Mouse (Mus musculus): ENCODE measurements at regions not wholly inside any gene's neighbourhood (a gene's known extent, or its start where the extent isn't known, plus 50 kb on each side); places are given as distances from the start of the nearest gene placed in this dataset.
"Not testable (repeated sequence)": the region's sequence is repeated elsewhere in the genome, so short reads cannot be mapped to it uniquely, and the experiment has no call there.

DNA sequence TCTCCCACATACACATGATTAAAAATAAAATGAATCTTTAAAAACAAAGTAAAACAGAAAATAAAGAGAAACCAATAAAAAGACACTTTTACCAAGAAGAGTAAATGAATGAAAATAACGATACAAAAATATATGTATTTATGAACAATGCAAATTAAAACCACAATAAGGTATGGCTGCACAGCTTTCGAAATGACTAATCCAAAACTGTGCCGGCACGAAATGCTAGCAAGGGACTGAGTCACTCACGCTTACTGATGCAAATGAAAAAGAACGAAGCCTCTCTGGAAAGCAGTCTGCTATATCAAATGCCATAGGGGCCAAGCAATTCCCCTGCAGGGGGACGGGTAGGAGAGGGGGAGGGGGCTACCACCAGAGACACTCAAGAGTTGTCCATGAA is 704.0 kb downstream of the 4930447A16Rik start:
- H3K4me3 ChIP-seq (ENCODE audit: low read depth, low read length): no peak overlapping the region
- H3K4me2 ChIP-seq: no peak overlapping the region
- WGBS: 87% methylated on average over 7 of the region's 7 CpGs
- H3K27ac ChIP-seq (ENCODE audit: low read depth): no peak overlapping the region
- ATAC-seq (ENCODE audit: insufficient read depth) (no peak), DNase-seq (no peak)
- TF ChIP-seq CTCF (IDR thresholded peaks at IDR 0.05; ENCODE audit: low read depth): no peak
- H3K27me3 ChIP-seq (ENCODE audit: insufficient read depth, low read length): no peaks in the 10 kb centered on the region
- H3K9me3 ChIP-seq (ENCODE audit: low read depth, low read length): no peaks in the 10 kb centered on the region
- no peaks in the 10 kb centered on the region for H3K4me1 ChIP-seq (ENCODE audit: insufficient read depth)
- H3K36me3 ChIP-seq (ENCODE audit: insufficient read depth): no peaks in the 10 kb centered on the region
- no peak overlapping the region for H3K9ac ChIP-seq

DNA sequence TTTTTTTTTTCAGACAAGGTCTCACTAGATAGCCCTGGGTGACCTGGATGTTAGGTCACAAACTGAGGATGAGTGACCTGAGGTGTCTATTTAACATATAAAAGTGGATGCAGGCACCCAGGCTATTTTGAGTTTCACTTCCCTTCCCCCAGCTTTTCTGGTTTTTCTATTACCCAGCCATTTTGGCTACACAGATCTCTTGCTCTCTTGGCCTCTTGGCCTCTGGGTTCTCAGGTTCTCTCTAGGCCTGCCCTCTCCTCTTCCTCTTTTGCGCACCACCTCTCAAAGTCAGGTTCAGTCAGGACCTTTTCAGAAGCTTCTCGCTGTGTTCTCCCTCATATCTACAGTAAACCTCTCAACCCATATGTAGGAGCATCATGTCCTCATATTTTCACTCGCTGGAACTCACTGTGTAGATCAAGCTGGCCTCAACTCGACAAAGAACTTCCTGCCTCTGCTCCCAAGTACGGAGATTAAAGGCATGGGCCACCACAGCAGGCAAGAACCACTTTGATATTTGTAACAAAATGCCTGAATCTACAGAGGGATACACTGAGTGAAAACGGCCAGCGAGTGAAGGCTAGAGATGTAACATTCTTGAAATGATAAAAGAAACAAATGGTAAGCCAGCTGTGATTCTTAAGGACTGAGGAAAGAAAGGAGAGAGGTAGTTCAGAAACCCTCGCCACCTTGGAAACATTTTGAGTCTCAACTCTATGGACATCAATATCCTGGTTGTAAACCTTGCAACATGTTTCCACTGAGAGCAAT is 704.7 kb downstream of the 4930447A16Rik start:
- H3K27ac ChIP-seq (ENCODE audit: low read depth): no peak overlapping the region
- no peak for TF ChIP-seq CTCF (IDR thresholded peaks at IDR 0.05; ENCODE audit: low read depth)
- H3K4me1 ChIP-seq (ENCODE audit: insufficient read depth): no peaks in the 10 kb centered on the region
- H3K9ac ChIP-seq: no peak overlapping the region
- DNase-seq (no peak), ATAC-seq (ENCODE audit: insufficient read depth) (no peak)
- no peak overlapping the region for H3K4me3 ChIP-seq (ENCODE audit: low read depth, low read length)
- no peaks in the 10 kb centered on the region for H3K9me3 ChIP-seq (ENCODE audit: low read depth, low read length)
- WGBS: 68% methylated on average over 8 of the region's 8 CpGs
- no peaks in the 10 kb centered on the region for H3K27me3 ChIP-seq (ENCODE audit: insufficient read depth, low read length)
- no peaks in the 10 kb centered on the region for H3K36me3 ChIP-seq (ENCODE audit: insufficient read depth)
- H3K4me2 ChIP-seq: no peak overlapping the region

DNA sequence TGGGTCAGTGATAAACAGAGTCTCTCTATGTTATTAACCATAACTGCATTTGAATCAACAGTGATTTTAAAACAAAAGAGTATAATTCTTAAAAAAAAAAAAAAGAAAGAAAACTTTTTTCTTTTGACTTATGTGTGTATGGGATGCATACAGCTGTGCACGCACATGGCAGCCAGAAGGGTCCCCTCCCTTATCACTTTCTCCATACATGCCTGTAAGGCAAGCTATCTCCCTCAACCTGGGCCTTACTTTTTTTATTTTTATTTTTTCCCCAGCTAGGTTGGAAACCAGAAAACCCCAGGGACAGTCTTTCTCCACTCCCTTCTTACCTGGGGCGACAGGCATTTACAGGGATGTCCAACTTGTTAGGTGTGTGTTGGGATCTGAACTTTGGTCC is 705.3 kb downstream of the 4930447A16Rik start:
- Histone ChIP-seq H3K4me3 (ENCODE audit: low read depth, low read length) (no peak overlapping the region), H3K36me3 (ENCODE audit: insufficient read depth) (no peaks in the 10 kb centered on the region), H3K4me2 (no peak overlapping the region), H3K9me3 (ENCODE audit: low read depth, low read length) (no peaks in the 10 kb centered on the region), H3K4me1 (ENCODE audit: insufficient read depth) (no peaks in the 10 kb centered on the region), H3K27ac (ENCODE audit: low read depth) (no peak overlapping the region), H3K9ac (no peak overlapping the region), H3K27me3 (ENCODE audit: insufficient read depth, low read length) (no peaks in the 10 kb centered on the region)
- 86% methylated on average over 2 of the region's 2 CpGs for WGBS
- TF ChIP-seq CTCF (IDR thresholded peaks at IDR 0.05; ENCODE audit: low read depth): no peak
- ATAC-seq (ENCODE audit: insufficient read depth) (no peak), DNase-seq (no peak)

- H3K27me3 ChIP-seq (ENCODE audit: insufficient read depth, low read length): no peaks in the 10 kb centered on the region
- ATAC-seq (ENCODE audit: insufficient read depth) (no peak), DNase-seq (no peak)
- no peak overlapping the region for H3K9ac ChIP-seq
- no peaks in the 10 kb centered on the region for H3K4me1 ChIP-seq (ENCODE audit: insufficient read depth)
- 88% methylated on average over 1 of the region's 1 CpGs for WGBS
- no peaks in the 10 kb centered on the region for H3K36me3 ChIP-seq (ENCODE audit: insufficient read depth)
- H3K9me3 ChIP-seq (ENCODE audit: low read depth, low read length): no peaks in the 10 kb centered on the region; the same call in 1 of the 2 replicates
- H3K4me2 ChIP-seq: no peak overlapping the region
- TF ChIP-seq CTCF (IDR thresholded peaks at IDR 0.05; ENCODE audit: low read depth): no peak
- H3K27ac ChIP-seq (ENCODE audit: low read depth): no peak overlapping the region
- H3K4me3 ChIP-seq (ENCODE audit: low read depth, low read length): no peak overlapping the region
Measured at GRCm38 (mm10) chr15:38139639-38140038, 714.3 kb downstream of the 4930447A16Rik start.

DNA sequence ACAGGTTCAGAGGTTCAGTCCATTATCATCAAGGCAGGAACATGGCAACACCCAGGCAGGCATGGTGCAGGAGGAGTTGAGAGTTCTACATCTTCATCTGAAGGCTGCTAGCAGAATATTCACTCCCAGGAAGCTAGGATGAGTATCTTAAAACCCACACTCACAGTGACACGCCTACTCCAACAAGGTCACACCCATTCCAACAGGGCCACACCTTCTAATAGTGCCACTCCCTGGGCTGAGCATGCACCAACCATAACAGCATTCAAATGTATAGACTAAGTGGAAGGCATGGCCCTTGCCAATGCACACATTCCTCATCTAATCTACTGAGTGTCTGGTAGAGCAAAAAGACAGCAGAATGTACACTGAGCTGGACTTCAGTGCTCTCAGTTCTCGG is 718.1 kb downstream of the 4930447A16Rik start:
- H3K27me3 ChIP-seq (ENCODE audit: insufficient read depth, low read length): no peaks in the 10 kb centered on the region
- H3K9ac ChIP-seq: no peak overlapping the region
- H3K36me3 ChIP-seq (ENCODE audit: insufficient read depth): no peaks in the 10 kb centered on the region
- H3K4me1 ChIP-seq (ENCODE audit: insufficient read depth): no peaks in the 10 kb centered on the region
- TF ChIP-seq CTCF (IDR thresholded peaks at IDR 0.05; ENCODE audit: low read depth): no peak
- 81% methylated on average over 2 of the region's 2 CpGs for WGBS
- no peak overlapping the region for H3K27ac ChIP-seq (ENCODE audit: low read depth)
- ATAC-seq (ENCODE audit: insufficient read depth) (no peak), DNase-seq (no peak)
- no peak overlapping the region for H3K4me3 ChIP-seq (ENCODE audit: low read depth, low read length)
- no peaks in the 10 kb centered on the region for H3K9me3 ChIP-seq (ENCODE audit: low read depth, low read length)
- no peak overlapping the region for H3K4me2 ChIP-seq

GRCm38 (mm10) chr15:38151654-38152053 is 726.3 kb downstream of the 4930447A16Rik start:
- Histone ChIP-seq H3K4me3 (ENCODE audit: low read depth, low read length) (no peak overlapping the region), H3K27ac (ENCODE audit: low read depth) (no peak overlapping the region), H3K27me3 (ENCODE audit: insufficient read depth, low read length) (no peaks in the 10 kb centered on the region), H3K4me1 (ENCODE audit: insufficient read depth) (no peaks in the 10 kb centered on the region), H3K9me3 (ENCODE audit: low read depth, low read length) (peaks cover 6% of the 10 kb centered on the region; the same call in 1 of the 2 replicates), H3K36me3 (ENCODE audit: insufficient read depth) (no peaks in the 10 kb centered on the region), H3K4me2 (no peak overlapping the region), H3K9ac (no peak overlapping the region)
- TF ChIP-seq CTCF (IDR thresholded peaks at IDR 0.05; ENCODE audit: low read depth): no peak
- DNase-seq: no peak
- no peak for ATAC-seq (ENCODE audit: insufficient read depth)
- 72% methylated on average over 4 of the region's 4 CpGs for WGBS

DNA sequence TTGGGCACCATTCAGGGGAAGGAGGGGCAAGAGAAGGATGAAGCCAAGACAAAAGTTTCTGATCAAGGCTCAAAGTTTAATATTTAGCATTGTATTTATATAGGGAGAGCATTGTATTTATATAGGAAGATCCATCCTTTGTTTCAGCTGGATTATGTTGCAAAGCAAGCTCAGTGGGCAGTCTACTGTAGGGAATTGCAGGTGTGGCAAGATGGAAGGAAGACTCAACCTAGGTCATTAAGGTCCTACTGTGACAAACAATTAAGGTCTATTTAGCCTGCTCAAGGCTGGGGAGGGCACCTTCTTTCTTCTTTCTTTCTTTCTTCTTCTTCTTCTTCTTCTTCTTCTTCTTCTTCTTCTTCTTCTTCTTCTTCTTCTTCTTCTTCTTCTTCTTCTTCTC is 728.5 kb downstream of the 4930447A16Rik start:
- not testable (repeated sequence) for H3K9me3 ChIP-seq (ENCODE audit: low read depth, low read length); H3K4me1 ChIP-seq (ENCODE audit: insufficient read depth); H3K9ac ChIP-seq; DNase-seq; H3K27ac ChIP-seq (ENCODE audit: low read depth); H3K27me3 ChIP-seq (ENCODE audit: insufficient read depth, low read length); ATAC-seq (ENCODE audit: insufficient read depth); H3K36me3 ChIP-seq (ENCODE audit: insufficient read depth); H3K4me3 ChIP-seq (ENCODE audit: low read depth, low read length); H3K4me2 ChIP-seq

Data from lung, embryonic 14.5 days (tissue).